Mouse (Mus musculus) adrenal gland, adult 18-20 months (tissue): ENCODE results near the gene Ptcd1. TPM values are rescaled to one million over a fixed set of nuclear protein-coding genes. Genes with fewer than 3 reads are reported as not detected.
"Not testable (repeated sequence)": the region's sequence is repeated elsewhere in the genome, so short reads cannot be mapped to it uniquely, and the experiment has no call there.

Experiments
- DNase-seq, 2 experiments: peaks; one replicate each; pipeline ENCODE4 v3.0.0; 2021 to 2022; ENCODE audit warnings: low spot score in 2 of 2
- total RNA-seq, 2 experiments: library from RNA; stranded (reverse); gene quantifications; 1 replicate in 1 of 2; 2 replicates in 1 of 2; pipeline ENCODE4 v1.2.3; 2021

Gene Ptcd1
- total RNA-seq, 2 experiments from 2014 or later = 22.1 to 23.1 TPM

DNA sequence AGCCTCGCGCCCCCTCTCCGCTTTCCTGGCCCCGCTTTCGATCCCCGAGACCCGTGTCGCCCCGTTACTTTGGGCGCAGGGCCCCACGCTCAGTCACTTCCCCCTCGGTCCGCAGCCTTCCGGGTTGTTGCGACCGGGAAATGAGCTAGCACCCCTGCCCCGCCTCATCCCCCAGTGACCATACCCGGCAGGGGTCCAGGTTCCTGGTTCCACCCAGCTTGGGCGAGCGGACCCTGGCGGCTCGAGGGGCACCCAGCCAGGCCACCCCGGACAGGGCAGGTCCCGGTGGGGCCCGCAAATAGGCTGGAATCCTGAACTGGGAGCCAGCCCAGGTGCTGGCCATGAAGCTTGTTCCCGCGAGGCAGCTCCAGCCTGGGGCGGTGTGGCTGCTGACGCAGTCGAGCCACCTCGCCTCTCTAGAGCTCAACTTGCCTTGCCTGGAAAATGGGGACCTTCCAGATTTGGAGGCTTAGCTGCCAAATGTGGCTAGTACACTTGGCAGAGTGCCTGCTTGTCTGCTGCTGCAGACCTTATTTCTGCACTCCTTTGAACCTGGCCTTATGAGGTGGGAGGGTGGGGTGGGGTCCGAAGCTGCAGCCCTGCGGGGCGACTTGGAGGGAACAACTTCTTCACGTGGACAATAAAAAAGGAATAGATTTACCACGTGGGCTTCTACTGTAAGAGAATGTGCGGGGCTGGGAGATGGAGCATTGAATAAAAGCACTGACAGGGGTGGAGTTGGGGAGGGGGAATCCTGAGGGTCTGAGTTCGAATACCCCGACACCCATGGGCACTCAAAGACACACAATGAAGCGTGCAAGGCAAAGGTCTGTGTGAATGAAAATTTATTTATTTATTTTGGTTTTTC is 52.1 kb downstream of the Ptcd1 start:
- DNase-seq = peak; percentile 53 to 71

DNA sequence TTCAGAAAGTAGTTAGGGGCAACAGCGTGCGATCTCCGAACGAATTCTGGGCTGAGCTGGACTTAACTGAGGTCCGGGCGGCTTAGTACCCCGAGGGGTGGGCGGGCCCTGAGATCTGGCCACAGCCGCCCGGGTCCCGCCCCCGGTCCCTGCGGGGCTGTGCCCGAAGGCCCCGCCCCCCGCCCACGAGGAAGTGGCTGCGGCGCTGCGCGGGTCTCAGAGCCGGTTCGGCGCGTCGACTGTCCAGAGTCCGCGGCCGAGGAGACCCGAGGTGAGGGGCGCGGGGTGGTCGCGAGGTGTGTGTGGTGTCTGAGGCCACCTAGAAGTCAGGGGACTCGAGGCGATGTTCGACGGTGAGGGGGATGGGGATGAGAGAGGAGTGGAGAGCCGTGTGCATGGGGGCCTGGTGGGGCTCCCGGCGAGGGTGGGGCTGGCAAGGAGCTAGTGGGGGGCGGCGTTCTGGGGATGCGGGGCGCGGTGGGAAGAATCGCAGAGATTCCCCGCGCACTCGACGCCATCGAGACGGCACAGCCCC is 52.8 kb downstream of the Ptcd1 start, which contains the start of gene Arpc1b:
TSS of gene Arpc1b (plus strand) at position 145 of the 535 bp plus-strand sequence.
- peak; percentile 73 to 82 for DNase-seq

DNA sequence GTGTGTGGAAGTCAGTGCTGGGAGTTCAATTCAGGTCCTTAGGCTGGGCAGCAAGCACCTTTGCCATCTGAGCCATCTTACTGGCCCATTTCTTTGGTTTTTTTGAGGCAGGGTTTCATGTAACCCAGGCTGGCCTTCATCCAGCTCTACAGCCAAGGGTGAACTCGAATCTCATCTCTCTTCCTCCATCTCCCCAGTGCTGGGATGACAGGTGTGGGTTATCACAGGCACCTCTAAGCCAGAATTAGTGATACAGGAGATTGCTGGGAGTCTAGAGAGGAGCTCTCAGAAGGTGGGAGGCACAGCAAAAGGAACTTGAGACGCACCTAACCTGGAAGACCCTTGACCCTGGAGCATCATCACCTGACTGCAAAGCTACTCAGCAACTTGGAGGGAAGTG is 53.5 kb downstream of the Ptcd1 start:
- DNase-seq = no peak

DNA sequence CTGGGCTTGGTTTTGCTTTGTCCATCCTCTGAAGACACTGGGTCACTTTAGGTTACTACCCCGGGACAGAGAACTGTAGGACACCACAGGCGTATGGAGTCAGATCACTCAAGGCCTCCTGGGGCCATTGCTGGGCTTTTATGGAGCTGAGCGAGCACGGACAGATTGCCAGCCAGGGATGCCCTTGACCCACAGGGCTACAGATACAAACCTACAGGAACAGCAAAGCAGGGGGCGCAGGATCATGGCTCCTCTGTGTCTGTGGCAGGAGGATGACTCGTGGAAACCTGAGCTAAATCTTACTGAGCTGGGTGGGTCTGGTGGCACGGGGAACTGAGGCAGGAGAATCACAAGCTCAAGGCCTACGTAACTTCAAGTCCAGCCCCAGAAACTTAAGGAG is 54.3 kb downstream of the Ptcd1 start:
- no peak for DNase-seq

DNA sequence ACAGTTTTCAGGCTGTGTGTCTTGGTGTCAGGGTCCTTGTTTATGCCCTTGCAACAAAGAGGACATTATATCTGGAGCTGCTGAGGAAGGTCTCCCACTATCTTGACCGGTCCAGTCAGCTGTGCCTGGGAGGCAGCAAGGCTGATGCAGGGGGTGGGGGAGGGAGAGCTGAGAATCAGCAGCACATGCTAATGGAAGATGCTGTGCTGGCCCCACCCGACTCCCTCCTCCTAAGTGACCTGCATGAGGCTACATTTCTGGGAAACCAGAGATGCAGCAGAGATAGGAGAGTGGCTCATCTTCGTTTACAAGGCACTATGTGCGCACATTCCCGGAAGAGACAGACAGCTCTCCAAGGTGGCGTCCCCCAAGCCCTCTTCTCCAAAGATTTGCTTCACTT is 56.5 kb downstream of the Ptcd1 start:
- DNase-seq = no peak

DNA sequence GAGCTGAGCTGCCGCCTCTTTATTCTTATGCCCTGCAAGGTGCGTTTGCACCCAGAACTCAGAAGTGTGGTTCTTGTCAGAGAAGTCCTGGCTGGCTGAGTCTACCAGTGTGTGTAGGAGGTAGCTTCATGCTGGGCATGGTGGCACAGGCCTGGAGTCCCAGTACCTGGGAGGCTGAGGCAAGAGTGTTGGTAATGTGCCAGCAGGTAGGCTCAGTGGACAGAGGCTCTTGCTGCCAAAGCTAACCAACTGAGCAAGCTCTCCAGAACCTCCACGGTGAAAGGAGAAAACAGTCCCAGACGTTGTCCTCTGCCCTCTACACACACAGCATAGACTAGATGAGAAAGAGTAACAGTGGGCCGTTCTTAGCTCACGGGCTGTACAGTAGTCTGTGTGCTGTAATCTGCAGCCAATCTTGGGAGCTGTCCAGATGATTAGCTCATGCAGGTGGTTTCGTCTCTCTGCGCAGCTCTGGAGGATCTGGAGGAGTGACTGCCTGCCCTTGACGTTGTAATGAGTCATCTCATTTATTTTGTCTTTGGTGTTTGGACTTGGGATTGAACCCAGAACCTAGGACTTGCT is 61.1 kb downstream of the Ptcd1 start:
- DNase-seq = no peak

DNA sequence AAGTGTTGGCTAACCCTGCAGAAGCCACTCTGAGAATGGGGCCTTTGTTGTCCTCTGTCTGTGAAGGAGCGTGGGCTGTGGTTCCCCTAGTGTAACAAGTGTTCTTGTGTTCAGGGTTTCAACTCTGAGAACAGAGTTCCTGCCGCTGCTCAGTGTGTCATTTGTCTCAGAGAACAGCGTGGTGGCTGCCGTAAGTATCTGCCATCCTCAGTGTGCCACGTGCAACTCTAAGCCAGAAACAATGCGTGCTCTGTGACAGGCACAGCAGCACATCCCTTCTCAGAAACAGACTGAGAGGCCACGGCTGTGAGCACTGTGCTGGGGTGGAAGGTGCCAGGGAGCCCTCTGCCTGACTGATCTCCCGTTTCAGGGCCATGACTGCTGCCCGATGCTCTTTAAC is 62.6 kb downstream of the Ptcd1 start:
- DNase-seq = no peak

DNA sequence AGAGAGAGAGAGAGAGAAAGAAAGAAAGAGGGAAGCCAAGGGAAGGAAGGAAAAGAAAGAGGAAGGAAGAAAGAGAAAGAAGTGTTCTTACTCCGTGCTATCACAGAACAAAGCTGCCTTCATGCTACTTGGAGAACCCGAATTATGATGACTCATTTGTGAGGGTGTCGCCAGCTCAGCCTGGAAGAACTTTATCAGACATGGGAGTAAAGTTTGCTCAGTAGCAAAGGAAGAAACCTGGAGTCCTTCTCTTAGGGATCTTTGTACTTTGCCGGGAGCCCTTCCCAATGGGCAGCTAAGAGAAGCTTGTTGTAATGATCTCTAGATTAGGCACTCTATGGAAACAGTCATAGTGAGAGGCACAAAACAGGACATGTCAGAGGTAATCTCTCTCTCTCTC is 64.2 kb downstream of the Ptcd1 start:
- no peak for DNase-seq

DNA sequence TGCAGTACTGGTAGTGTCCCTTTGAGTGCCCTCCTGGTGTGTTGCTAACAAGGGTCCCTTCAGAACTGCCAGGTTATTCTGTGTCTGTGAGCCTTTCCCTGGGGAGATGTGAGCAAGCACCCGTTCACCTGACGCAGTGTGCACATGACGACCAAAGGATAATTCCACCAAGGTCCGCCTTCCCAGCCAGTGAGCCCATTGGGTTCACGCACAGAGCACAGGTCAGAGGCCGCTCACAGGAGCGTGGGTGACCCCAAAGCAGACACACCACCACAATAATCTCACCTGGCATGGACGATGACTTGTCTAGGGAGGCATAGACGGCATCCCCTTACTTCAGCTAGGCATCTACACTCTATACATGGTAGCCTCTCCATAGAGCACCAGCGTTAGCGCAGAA is 65.5 kb downstream of the Ptcd1 start:
- DNase-seq = not testable (repeated sequence)

DNA sequence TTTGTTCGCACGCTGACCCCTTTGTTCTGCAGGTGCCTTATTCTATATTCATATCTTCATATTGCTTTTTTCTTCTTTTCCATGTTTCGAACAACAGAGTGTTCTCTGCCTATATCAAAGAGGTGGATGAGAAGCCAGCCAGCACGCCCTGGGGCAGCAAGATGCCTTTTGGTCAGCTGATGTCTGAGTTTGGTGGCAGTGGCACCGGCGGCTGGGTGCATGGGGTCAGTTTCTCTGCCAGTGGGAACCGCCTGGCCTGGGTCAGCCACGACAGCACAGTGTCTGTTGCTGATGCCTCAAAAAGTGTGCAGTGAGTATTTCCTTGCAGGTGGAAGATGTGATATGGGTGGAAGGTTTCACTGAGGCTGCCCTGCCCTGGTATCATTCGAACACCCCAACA is 65.9 kb downstream of the Ptcd1 start:
- DNase-seq = no peak

DNA sequence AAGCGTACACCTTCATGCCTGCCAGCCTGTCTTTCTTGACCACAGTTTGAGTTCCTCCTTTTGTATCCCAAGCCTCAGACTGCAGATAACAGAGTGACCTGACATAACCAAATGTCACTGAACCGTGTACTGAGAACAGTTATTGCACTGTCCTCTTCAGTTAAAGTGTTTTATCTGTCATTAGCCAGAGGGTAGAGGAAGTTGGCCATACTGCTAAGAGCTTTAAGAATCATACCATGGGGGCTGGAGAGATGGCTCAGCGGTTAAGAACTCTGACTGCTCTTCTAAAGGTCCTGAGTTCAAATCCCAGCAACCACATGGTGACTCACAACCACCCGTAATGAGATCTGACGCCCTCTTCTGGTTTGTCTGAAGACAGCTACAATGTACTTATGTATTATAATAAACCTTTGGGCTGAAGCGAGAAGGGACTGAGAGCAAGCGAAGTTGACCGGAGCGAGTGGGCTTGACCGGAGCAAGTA is 68.5 kb downstream of the Ptcd1 start:
- no peak for DNase-seq

Other genes starting within 250 kb of the Ptcd1 start
- gene Smurf1, start 201.3 kb downstream of the Ptcd1 start, total RNA-seq = 10 to 100 TPM; 18.3 to 18.4 TPM
- not detected for gene Gm4871, start 134.4 kb downstream of the Ptcd1 start, total RNA-seq
- not detected for gene 1700018F24Rik, start 124.1 kb downstream of the Ptcd1 start, total RNA-seq
- gene Arpc1a, start 83.3 kb downstream of the Ptcd1 start, total RNA-seq = 100 to 1,000 TPM; 131 to 134 TPM
- gene Kpna7, start 83.1 kb downstream of the Ptcd1 start, total RNA-seq = not detected
- gene Arpc1b, start 52.9 kb downstream of the Ptcd1 start, total RNA-seq = 100 to 1,000 TPM; 210 to 225 TPM
- 10 to 100 TPM; 77.4 to 84.6 TPM for gene Pdap1, start 26.9 kb downstream of the Ptcd1 start, total RNA-seq
- gene Bud31, start 26.7 kb downstream of the Ptcd1 start, total RNA-seq = 100 to 1,000 TPM; 103 to 110 TPM
- gene Cpsf4, start 105 bp upstream of the Ptcd1 start, total RNA-seq = 10 to 100 TPM; 19.9 to 22.5 TPM
- 100 to 1,000 TPM; 493 to 672 TPM for gene Atp5j2, start 25.0 kb upstream of the Ptcd1 start, total RNA-seq
- 10 to 100 TPM in 1 of 2 experiments, 1 to 10 TPM in 1; 9.5 to 10.9 TPM for gene Zkscan14, start 34.8 kb upstream of the Ptcd1 start, total RNA-seq
- 10 to 100 TPM in 1 of 2 experiments, 1 to 10 TPM in 1; 9.2 to 10.6 TPM for gene Zkscan5, start 37.5 kb upstream of the Ptcd1 start, total RNA-seq
- 10 to 100 TPM; 46.2 to 59.3 TPM for gene Zfp655, start 64.6 kb upstream of the Ptcd1 start, total RNA-seq
- gene Zscan25, start 113.4 kb upstream of the Ptcd1 start, total RNA-seq = 10 to 100 TPM; 15.4 to 16.6 TPM
- not detected for gene Cyp3a57, start 178.2 kb upstream of the Ptcd1 start, total RNA-seq